Mouse (Mus musculus) c-Kit-negative CD71-positive TER-119-positive erythroid progenitor cells, embryonic 14.5 days (primary cell): ENCODE measurements around the gene Gm13272.
"Not testable (repeated sequence)": the region's sequence is repeated elsewhere in the genome, so short reads cannot be mapped to it uniquely, and the experiment has no call there.

ENCODE experiments used
- DNase-seq: peaks from one replicate; pipeline ENCODE4 v3.0.0-alpha.2; 2013; ENCODE audit warnings: low read depth, low spot score

Gm13272 gene

GRCm38 (mm10) chr4:88779550-88779949 lies at the start of gene Gm13272:
Gene Gm13272 (plus strand): TSS chr4:88779850.
- not testable (repeated sequence) for DNase-seq

GRCm38 (mm10) chr4:88738480-88738879 lies 41.2 kb upstream of the Gm13272 start:
- DNase-seq: no peak

GRCm38 (mm10) chr4:88739036-88739435 lies 40.6 kb upstream of the Gm13272 start:
- DNase-seq: no peak

GRCm38 (mm10) chr4:88741426-88741825 lies 38.2 kb upstream of the Gm13272 start:
- no peak for DNase-seq

GRCm38 (mm10) chr4:88742771-88743371 lies 36.8 kb upstream of the Gm13272 start:
- DNase-seq: no peak

- no peak for DNase-seq
Observed at GRCm38 (mm10) chr4:88744207-88744606, 35.4 kb upstream of the Gm13272 start.

- no peak for DNase-seq
Observed at GRCm38 (mm10) chr4:88749926-88750325, 29.7 kb upstream of the Gm13272 start.

GRCm38 (mm10) chr4:88754818-88755340 lies 24.8 kb upstream of the Gm13272 start, which contains the start of gene Gm13271:
Gene Gm13271 (plus strand): TSS chr4:88754868.
- not testable (repeated sequence) for DNase-seq

- not testable (repeated sequence) for DNase-seq
Observed at GRCm38 (mm10) chr4:88756581-88757513, 22.8 kb upstream of the Gm13272 start.

GRCm38 (mm10) chr4:88757628-88758031 lies 22.0 kb upstream of the Gm13272 start:
- not testable (repeated sequence) for DNase-seq

- DNase-seq: not testable (repeated sequence)
Observed at GRCm38 (mm10) chr4:88758751-88759150, 20.9 kb upstream of the Gm13272 start.

- not testable (repeated sequence) for DNase-seq
Observed at GRCm38 (mm10) chr4:88759610-88760268, 19.9 kb upstream of the Gm13272 start, which contains the start of gene Gm13283. Gene Gm13283 (plus strand): TSS chr4:88760119.

- not testable (repeated sequence) for DNase-seq
Observed at GRCm38 (mm10) chr4:88760431-88760830, 19.2 kb upstream of the Gm13272 start.

GRCm38 (mm10) chr4:88761776-88762175 lies 17.9 kb upstream of the Gm13272 start:
- not testable (repeated sequence) for DNase-seq

- not testable (repeated sequence) for DNase-seq
Observed at GRCm38 (mm10) chr4:88762341-88762740, 17.3 kb upstream of the Gm13272 start.

- DNase-seq: not testable (repeated sequence)
Observed at GRCm38 (mm10) chr4:88763384-88764018, 16.1 kb upstream of the Gm13272 start.

- DNase-seq: not testable (repeated sequence)
Observed at GRCm38 (mm10) chr4:88773534-88773933, 6.1 kb upstream of the Gm13272 start, which contains the start of gene Gm13290. Gene Gm13290 (plus strand): TSS chr4:88773834.

GRCm38 (mm10) chr4:88776622-88777021 lies 3.0 kb upstream of the Gm13272 start, which contains the start of gene Gm13289:
Gene Gm13289 (plus strand): TSS chr4:88776922.
- DNase-seq: not testable (repeated sequence)

- not testable (repeated sequence) for DNase-seq
Observed at GRCm38 (mm10) chr4:88780320-88780719, 670 bp downstream of the Gm13272 start.

GRCm38 (mm10) chr4:88781831-88782230 lies 2.2 kb downstream of the Gm13272 start, which contains the start of gene Ifnz:
Gene Ifnz (plus strand): TSS chr4:88782131.
- DNase-seq: not testable (repeated sequence)

GRCm38 (mm10) chr4:88782335-88782734 lies 2.7 kb downstream of the Gm13272 start:
- not testable (repeated sequence) for DNase-seq
